Mouse (Mus musculus) lung, adult 2 months (tissue): ENCODE data around the gene Card19.

ENCODE experiments used
- CTCF ChIP-seq: fragments of 200-500 bp; IDR thresholded peaks from 2 replicates; pipeline ENCODE4 v1.5.1; 2011; ENCODE audit warnings: mild to moderate bottlenecking, low read length, control low read depth; ENCODE audit not compliant: insufficient read depth
- POLR2A ChIP-seq: fragments of 200-500 bp; IDR thresholded peaks from 2 replicates; pipeline ENCODE4 v1.6.1; 2011; ENCODE audit warnings: low read depth, mild to moderate bottlenecking, control low read depth, low read length, borderline replicate concordance; ENCODE audit errors: extremely low read depth

- TF ChIP-seq POLR2A: no peak
- TF ChIP-seq CTCF: peak; percentile 90
Observed at GRCm38 (mm10) chr13:49172971-49173596, 42.8 kb downstream of the Card19 start.
